Mouse (Mus musculus) forebrain, embryonic 10.5 days (tissue): ENCODE measurements around the gene Ikzf4. TPM values are rescaled to one million over a fixed set of nuclear protein-coding genes. Genes with fewer than 3 reads are reported as not detected.
A peak's percentile ranks its signal among the peaks of the same experiment; 100 is the strongest.

ENCODE experiments used
- DNase-seq: peaks from one replicate; pipeline ENCODE4 v3.0.0-alpha.2; 2017; ENCODE audit warnings: low spot score; ENCODE audit errors: extremely low spot score
- H3K27ac ChIP-seq: fragments of 300-500 bp; sonication (generic); 2 replicates; pipeline ENCODE4 v1.5.1; 2016; ENCODE audit warnings: mild to moderate bottlenecking
- H3K27me3 ChIP-seq: fragments of 300-500 bp; sonication (generic); 2 replicates; pipeline ENCODE4 v1.6.1; 2016; ENCODE audit warnings: mild to moderate bottlenecking; ENCODE audit not compliant: poor library complexity, severe bottlenecking
- H3K36me3 ChIP-seq: fragments of 300-500 bp; sonication (generic); replicated peaks from 2 replicates; pipeline ENCODE4 v1.6.1; 2016; ENCODE audit warnings: mild to moderate bottlenecking, moderate library complexity
- H3K4me1 ChIP-seq: fragments of 300-500 bp; sonication (generic); 2 replicates; pipeline ENCODE4 v1.6.1; 2016
- H3K4me3 ChIP-seq: fragments of 300-500 bp; sonication (generic); 2 replicates; pipeline ENCODE4 v1.5.1; 2016; ENCODE audit warnings: mild to moderate bottlenecking, moderate library complexity
- H3K9me3 ChIP-seq: fragments of 300-500 bp; sonication (generic); 2 replicates; pipeline ENCODE4 v1.6.1; 2016; ENCODE audit warnings: mild to moderate bottlenecking, moderate library complexity
- WGBS: fragments of 180-500 bp; shearing (Covaris S2); methylation state at CpG from one replicate; pipeline ENCODE4 v1.1.7; 2016; 5-methylcytosine and 5-hydroxymethylcytosine counted together
- polyA plus RNA-seq: library from polyadenylated mRNA; unstranded; fragments of >200 nt; fragmentation: Nextera tagmentation; extraction: Ambion mirVana; gene quantifications from 2 replicates; pipeline ENCODE4 v1.2.1, GENCODE M21; 2016

Ikzf4 gene
- polyA plus RNA-seq, 1 experiment from 2014 or later: 3.9 TPM

GRCm38 (mm10) chr10:128659490-128659889 is 13.7 kb upstream of the Ikzf4 start:
- 65% methylated on average over 9 of the region's 9 CpGs for WGBS
- no peaks in the 10 kb centered on the region for H3K9me3 ChIP-seq
- DNase-seq: no peak
- no peaks in the 10 kb centered on the region for H3K27me3 ChIP-seq
- peaks cover 7% of the 10 kb centered on the region for H3K4me1 ChIP-seq
- 0 out of 2 replicates have a peak overlapping the region, but pooled peaks have one; percentile 0 for H3K27ac ChIP-seq
- no peaks in the 10 kb centered on the region for H3K36me3 ChIP-seq
- no peak overlapping the region for H3K4me3 ChIP-seq

GRCm38 (mm10) chr10:128657844-128658243 is 12.1 kb upstream of the Ikzf4 start:
- Histone ChIP-seq H3K4me3 (no peak overlapping the region), H3K27ac (no peak overlapping the region), H3K36me3 (no peaks in the 10 kb centered on the region), H3K9me3 (no peaks in the 10 kb centered on the region), H3K4me1 (peaks cover 15% of the 10 kb centered on the region), H3K27me3 (no peaks in the 10 kb centered on the region)
- DNase-seq: no peak
- 68% methylated on average over 9 of the region's 9 CpGs for WGBS

DNA sequence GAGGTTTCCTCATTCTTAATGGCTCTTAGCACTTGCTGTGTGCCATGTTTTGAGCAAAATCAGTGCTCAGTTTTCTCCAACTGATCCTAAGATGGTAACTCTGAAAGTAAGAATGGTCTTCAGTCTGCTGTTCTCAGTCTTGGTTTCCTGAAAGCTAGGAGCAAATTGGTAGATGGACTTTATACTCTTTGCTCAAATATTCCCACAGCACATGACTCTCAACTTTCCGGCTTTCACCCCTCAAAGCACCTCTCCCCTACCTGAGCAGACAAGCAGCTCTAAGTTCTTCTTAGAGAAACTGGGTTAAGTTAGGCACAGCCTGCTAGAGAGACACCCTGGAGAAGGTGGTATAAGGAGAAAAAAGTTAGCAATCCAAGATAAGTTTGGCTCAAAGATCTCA is 10.9 kb upstream of the Ikzf4 start:
- Histone ChIP-seq H3K9me3 (no peaks in the 10 kb centered on the region), H3K4me3 (no peak overlapping the region), H3K27me3 (no peaks in the 10 kb centered on the region), H3K4me1 (peaks cover 15% of the 10 kb centered on the region), H3K27ac (no peak overlapping the region), H3K36me3 (no peaks in the 10 kb centered on the region)
- DNase-seq: no peak
- WGBS: 95% methylated on average over 1 of the region's 1 CpGs

DNA sequence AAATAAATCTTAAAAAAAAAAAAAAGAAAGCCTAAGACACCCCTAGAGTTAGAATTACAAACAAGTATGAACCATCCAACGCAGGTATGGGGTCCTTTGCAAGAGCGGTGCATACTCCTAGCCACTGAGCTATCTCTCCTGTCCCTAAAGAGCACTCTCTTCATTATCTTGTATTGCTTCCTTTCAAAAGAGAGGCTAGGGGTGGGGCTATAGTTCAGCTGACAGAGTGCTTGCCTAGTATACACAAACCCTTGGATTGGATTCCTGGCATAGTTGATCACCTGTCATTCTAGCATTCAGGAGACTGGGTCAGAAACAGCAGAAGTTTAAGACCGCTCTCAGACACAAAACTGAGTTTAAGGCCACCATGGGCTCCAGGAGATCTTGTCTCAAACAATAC is 9.5 kb upstream of the Ikzf4 start:
- Histone ChIP-seq H3K4me1 (peaks cover 15% of the 10 kb centered on the region), H3K36me3 (no peaks in the 10 kb centered on the region), H3K27me3 (no peaks in the 10 kb centered on the region), H3K4me3 (no peak overlapping the region), H3K9me3 (no peaks in the 10 kb centered on the region), H3K27ac (no peak overlapping the region)
- WGBS: 88% methylated on average over 3 of the region's 3 CpGs
- DNase-seq: no peak

DNA sequence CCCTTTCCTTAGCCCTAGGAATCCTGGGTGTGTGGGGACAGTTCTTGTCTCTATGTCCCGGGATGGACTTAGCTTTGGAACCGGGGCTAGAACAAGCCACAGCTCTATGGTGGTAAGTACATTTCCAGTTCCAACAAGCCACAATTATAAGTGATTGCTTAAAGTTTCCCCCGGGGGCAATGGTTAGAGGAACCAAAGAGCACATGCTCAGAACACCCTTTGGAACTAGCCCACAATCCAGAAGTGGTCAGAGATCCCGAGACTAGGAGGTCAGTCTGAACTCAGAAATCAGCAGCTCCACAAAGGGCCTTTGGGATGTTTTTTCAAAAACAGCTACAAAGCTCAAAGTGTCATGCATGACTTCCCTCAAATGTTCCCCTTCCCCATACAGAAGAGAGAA is 8.1 kb upstream of the Ikzf4 start:
- H3K27ac ChIP-seq: no peak overlapping the region
- WGBS: 76% methylated on average over 4 of the region's 4 CpGs
- DNase-seq: no peak

DNA sequence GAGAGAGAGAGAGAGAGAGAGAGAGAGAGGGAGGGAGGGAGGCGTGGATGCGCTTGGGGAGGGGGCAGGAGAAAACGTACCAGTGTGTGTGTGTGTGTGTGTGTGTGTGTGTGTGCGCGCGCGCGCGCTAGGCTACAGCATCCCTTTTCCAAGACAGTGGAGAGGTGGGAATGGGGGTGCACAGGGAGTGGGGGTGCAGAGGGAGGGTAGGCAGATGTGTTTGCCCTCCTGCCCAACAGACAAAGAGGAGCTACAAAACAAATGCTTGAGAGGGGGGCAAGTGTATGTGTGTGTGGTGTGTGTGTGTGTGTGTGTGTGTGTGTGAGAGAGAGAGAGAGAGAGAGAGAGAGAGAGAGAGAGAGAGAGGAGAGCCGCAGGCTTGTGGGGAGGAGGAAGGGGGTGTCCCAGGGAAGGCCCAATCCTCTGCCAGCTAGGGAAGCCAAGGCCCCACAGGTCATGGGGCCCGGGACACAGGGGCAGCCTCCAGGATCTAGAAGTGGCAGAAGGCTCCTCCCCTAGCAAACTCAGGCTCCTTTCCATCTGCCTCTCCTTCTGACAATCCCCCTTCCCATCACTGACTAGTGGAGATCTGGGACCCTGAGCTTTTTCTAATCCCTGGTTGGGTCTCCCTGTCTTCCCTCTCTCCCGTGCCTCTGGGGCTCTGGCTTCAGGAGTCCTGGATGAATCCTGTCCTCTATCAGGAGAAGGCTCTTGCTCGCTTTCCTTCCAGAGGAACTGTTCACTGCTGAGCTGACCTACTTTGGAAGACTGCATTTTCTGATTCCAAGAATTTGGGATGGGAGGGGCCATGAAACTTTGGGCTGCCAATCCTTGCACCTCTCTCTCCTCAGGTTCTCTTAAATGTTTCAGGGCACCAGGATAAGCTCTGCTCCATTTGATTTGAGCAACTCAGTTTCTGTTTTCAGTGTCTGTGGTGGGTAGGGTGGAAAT is 623 bp upstream of the Ikzf4 start:
- peak; percentile 48 for DNase-seq
- peaks cover 36% of the 10 kb centered on the region for H3K4me1 ChIP-seq
- no peaks in the 10 kb centered on the region for H3K9me3 ChIP-seq
- H3K4me3 ChIP-seq: peak overlapping the region; percentile 68
- 4% methylated on average over 13 of the region's 13 CpGs for WGBS
- peaks cover 19% of the 10 kb centered on the region for H3K27me3 ChIP-seq
- peaks cover 10% of the 10 kb centered on the region for H3K36me3 ChIP-seq
- peak overlapping the region; percentile 85 for H3K27ac ChIP-seq

More for the DNA sequence above, 8.1 kb upstream of the Ikzf4 start:
- Histone ChIP-seq H3K36me3 (no peaks in the 10 kb centered on the region), H3K27me3 (no peaks in the 10 kb centered on the region), H3K4me3 (no peak overlapping the region), H3K9me3 (no peaks in the 10 kb centered on the region), H3K4me1 (peaks cover 9% of the 10 kb centered on the region; the same call in 1 of the 2 replicates)

- no peak overlapping the region for H3K4me3 ChIP-seq
These were observed 3.0 kb downstream of the Ikzf4 start for GRCm38 (mm10) chr10:128642749-128643148.

GRCm38 (mm10) chr10:128641871-128642270 is 3.9 kb downstream of the Ikzf4 start:
- H3K27ac ChIP-seq: no peak overlapping the region
- 84% methylated on average over 7 of the region's 7 CpGs for WGBS
- no peak for DNase-seq

More at GRCm38 (mm10) chr10:128642749-128643148, 3.0 kb downstream of the Ikzf4 start:
- DNase-seq: no peak
- Histone ChIP-seq H3K9me3 (no peaks in the 10 kb centered on the region), H3K36me3 (peaks cover 37% of the 10 kb centered on the region), H3K4me1 (peaks cover 36% of the 10 kb centered on the region), H3K27me3 (peaks cover 19% of the 10 kb centered on the region), H3K27ac (no peak overlapping the region)
- WGBS: 83% methylated on average over 6 of the region's 6 CpGs

DNA sequence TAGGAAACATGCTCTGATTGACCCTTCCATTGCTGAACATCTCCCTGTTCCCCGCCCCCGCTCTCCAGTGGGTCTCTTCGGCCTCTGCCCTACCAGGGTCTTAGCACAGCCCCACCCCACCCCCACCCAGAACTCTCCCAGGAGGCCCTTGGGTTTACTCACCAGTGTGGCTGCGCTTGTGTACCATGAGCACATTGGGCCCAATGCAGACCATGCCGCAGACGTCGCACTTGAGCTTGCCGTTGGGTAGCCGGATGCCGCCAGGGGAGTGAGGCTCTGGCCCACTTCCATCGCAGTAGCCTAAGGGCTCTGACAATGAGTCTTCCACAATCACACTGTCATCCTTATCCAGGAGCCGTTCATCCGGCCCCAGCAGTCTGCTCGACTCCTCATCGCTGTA is 4.9 kb downstream of the Ikzf4 start:
- WGBS: 95% methylated on average over 15 of the region's 15 CpGs
- no peaks in the 10 kb centered on the region for H3K9me3 ChIP-seq
- H3K36me3 ChIP-seq: peaks cover 48% of the 10 kb centered on the region
- peaks cover 27% of the 10 kb centered on the region for H3K27me3 ChIP-seq
- H3K4me1 ChIP-seq: peaks cover 34% of the 10 kb centered on the region
- no peak for DNase-seq
- H3K4me3 ChIP-seq: no peak overlapping the region
- H3K27ac ChIP-seq: no peak overlapping the region

More at GRCm38 (mm10) chr10:128641871-128642270, 3.9 kb downstream of the Ikzf4 start:
- H3K36me3 ChIP-seq: peaks cover 40% of the 10 kb centered on the region
- H3K27me3 ChIP-seq: peaks cover 19% of the 10 kb centered on the region
- H3K9me3 ChIP-seq: no peaks in the 10 kb centered on the region
- peaks cover 39% of the 10 kb centered on the region for H3K4me1 ChIP-seq
- H3K4me3 ChIP-seq: no peak overlapping the region

GRCm38 (mm10) chr10:128639999-128640398 is 5.8 kb downstream of the Ikzf4 start:
- Histone ChIP-seq H3K36me3 (peaks cover 57% of the 10 kb centered on the region), H3K27me3 (peaks cover 20% of the 10 kb centered on the region), H3K4me1 (peaks cover 25% of the 10 kb centered on the region), H3K9me3 (no peaks in the 10 kb centered on the region), H3K27ac (no peak overlapping the region), H3K4me3 (no peak overlapping the region)
- 88% methylated on average over 14 of the region's 14 CpGs for WGBS
- no peak for DNase-seq

GRCm38 (mm10) chr10:128637011-128637410 is 8.8 kb downstream of the Ikzf4 start:
- H3K27ac ChIP-seq: peak overlapping the region; percentile 36
- peaks cover 68% of the 10 kb centered on the region for H3K36me3 ChIP-seq

DNA sequence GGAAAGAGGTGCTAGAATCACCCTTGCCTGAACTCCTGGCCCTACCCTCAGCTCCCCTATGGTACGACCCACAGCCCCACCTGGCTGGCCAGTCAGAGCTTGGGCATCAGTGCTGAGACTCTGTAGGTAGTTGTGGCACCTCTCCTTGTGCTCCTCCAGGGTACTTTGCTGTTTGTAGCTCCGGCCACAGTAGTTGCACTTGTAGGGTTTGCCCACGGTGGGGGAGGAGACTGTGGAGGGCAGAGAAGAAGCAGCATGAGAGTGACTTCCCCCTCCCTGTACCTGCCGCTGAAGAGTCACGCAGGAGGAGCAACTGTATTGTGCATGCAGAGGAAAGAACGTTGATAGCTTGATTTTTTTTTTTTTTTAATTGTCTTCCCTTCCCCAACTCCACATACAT is 9.2 kb downstream of the Ikzf4 start:
- Histone ChIP-seq H3K9me3 (no peaks in the 10 kb centered on the region), H3K27ac (peak overlapping the region; percentile 36; the same call in 1 of the 2 replicates), H3K4me3 (0 out of 2 replicates have a peak overlapping the region, but pooled peaks have one; percentile 7), H3K27me3 (peaks cover 7% of the 10 kb centered on the region; the same call in 1 of the 2 replicates), H3K36me3 (peaks cover 64% of the 10 kb centered on the region), H3K4me1 (peaks cover 13% of the 10 kb centered on the region)
- DNase-seq: no peak
- 48% methylated on average over 6 of the region's 6 CpGs for WGBS

More at GRCm38 (mm10) chr10:128637011-128637410, 8.8 kb downstream of the Ikzf4 start:
- peak overlapping the region; percentile 7; the same call in 1 of the 2 replicates for H3K4me3 ChIP-seq
- H3K27me3 ChIP-seq: peaks cover 7% of the 10 kb centered on the region; the same call in 1 of the 2 replicates
- peaks cover 16% of the 10 kb centered on the region for H3K4me1 ChIP-seq
- DNase-seq: no peak
- H3K9me3 ChIP-seq: no peaks in the 10 kb centered on the region
- 8% methylated on average over 11 of the region's 11 CpGs for WGBS

GRCm38 (mm10) chr10:128635697-128636096 is 10.1 kb downstream of the Ikzf4 start:
- no peak for DNase-seq
- Histone ChIP-seq H3K4me1 (peaks cover 13% of the 10 kb centered on the region), H3K36me3 (peaks cover 56% of the 10 kb centered on the region), H3K27ac (no peak overlapping the region), H3K4me3 (no peak overlapping the region), H3K27me3 (peaks cover 7% of the 10 kb centered on the region; the same call in 1 of the 2 replicates), H3K9me3 (no peaks in the 10 kb centered on the region)
- 96% methylated on average over 13 of the region's 13 CpGs for WGBS
